Mouse (Mus musculus) left cerebral cortex, adult 6 months (tissue): ENCODE data around the gene Dzank1. TPM values are rescaled to one million over a fixed set of nuclear protein-coding genes. Genes with fewer than 3 reads are reported as not detected.

ENCODE experiments used
- long read RNA-seq, 2 experiments: library from polyadenylated mRNA; unstranded; transcript quantifications; one replicate each; pipeline ENCODE4 v2.0.0; 2019 to 2020
- polyA plus RNA-seq: library from polyadenylated mRNA; unstranded; fragments of <200 nt; fragmentation: Nextera tagmentation; gene quantifications from 2 replicates; pipeline ENCODE4 v1.2.3, GENCODE M21; 2021

Gene Dzank1
- 53.5 and 105 TPM in 2 replicates for polyA plus RNA-seq
- long read RNA-seq, experiment 1, full-length matches to known transcripts, result 20 of 101 reads
- long read RNA-seq, experiment 1, partial matches to known transcripts, result 11 of 101 reads
- long read RNA-seq, experiment 1, other reads (novel, unspliced or antisense), result 70 of 101 reads
- long read RNA-seq, experiment 2, full-length matches to known transcripts, result 5 of 79 reads
- long read RNA-seq, experiment 2, partial matches to known transcripts, result 15 of 79 reads
- long read RNA-seq, experiment 2, other reads (novel, unspliced or antisense), result 59 of 79 reads

GRCm38 (mm10) chr2:144526981-144527820 is at the start of gene Dzank1, which contains the start of gene Polr3f:
Dzank1 (minus strand) TSS chr2:144527414.
Polr3f (plus strand) TSS chr2:144527718.

GRCm38 (mm10) chr2:144555820-144556552 is 28.8 kb upstream of the Dzank1 start, which contains the start of gene Sec23b:
Sec23b (plus strand) TSS chr2:144556229.

GRCm38 (mm10) chr2:144550529-144550928 is 23.3 kb upstream of the Dzank1 start, which contains the start of gene Rbbp9:
Rbbp9 (minus strand) TSS chr2:144550869.

Other genes with a start within 250 kb of the Dzank1 start
- 15.6 and 17.2 TPM in 2 replicates for gene Ovol2, start 195.3 kb downstream of the Dzank1 start, polyA plus RNA-seq
- gene Kat14, start 158.4 kb downstream of the Dzank1 start, polyA plus RNA-seq, result 14.1 and 14.4 TPM in 2 replicates
- 3.7 and 8.5 TPM in 2 replicates for gene Pet117, start 158.4 kb downstream of the Dzank1 start, polyA plus RNA-seq
- 3.9 and 7.0 TPM in 2 replicates for gene Polr3f, start 304 bp upstream of the Dzank1 start, polyA plus RNA-seq
- gene Rbbp9, start 23.5 kb upstream of the Dzank1 start, polyA plus RNA-seq, result 36.2 and 37.8 TPM in 2 replicates
- 42.4 and 47.3 TPM in 2 replicates for gene Sec23b, start 28.8 kb upstream of the Dzank1 start, polyA plus RNA-seq
- gene Smim26, start 66.6 kb upstream of the Dzank1 start, polyA plus RNA-seq, result 123 and 144 TPM in 2 replicates
- 124 and 164 TPM in 2 replicates for gene Dtd1, start 72.5 kb upstream of the Dzank1 start, polyA plus RNA-seq